Mouse (Mus musculus): Measurements from ENCODE around the gene Arsa.

- TF ChIP-seq CTCF (IDR thresholded peaks at IDR 0.05 in 2 of 3, conservative IDR thresholded peaks at IDR 0.05 in 1 of 3; ENCODE audit: control insufficient read depth in 1 of 3, insufficient read depth in 1 of 3, low read depth in 2 of 3, low read length in 3 of 3, poor library complexity in 1 of 3, severe bottlenecking in 1 of 3), result no peak
- TF ChIP-seq MAX (IDR thresholded peaks at IDR 0.05; ENCODE audit: low read length), result no peak
- TF ChIP-seq TBP (IDR thresholded peaks at IDR 0.05; ENCODE audit: low read depth, low read length), result no peak
- no peak for TF ChIP-seq EP300 (IDR thresholded peaks at IDR 0.05; ENCODE audit: low read depth in 1 of 2, low read length in 2 of 2)
- TF ChIP-seq TCF12 (IDR thresholded peaks at IDR 0.05; ENCODE audit: low read depth, low read length), result no peak
These were observed 44.7 kb upstream of the Arsa start for GRCm38 (mm10) chr15:89521951-89522350.

Measured in MEL (cell line).